Mouse (Mus musculus): Measurements from ENCODE around the gene Borcs5. TPM values are rescaled to one million over a fixed set of nuclear protein-coding genes. Genes with fewer than 3 reads are reported as not detected.

Borcs5 gene
- polyA plus RNA-seq, 1 experiment from 2014 or later = 17.2 TPM

DNA sequence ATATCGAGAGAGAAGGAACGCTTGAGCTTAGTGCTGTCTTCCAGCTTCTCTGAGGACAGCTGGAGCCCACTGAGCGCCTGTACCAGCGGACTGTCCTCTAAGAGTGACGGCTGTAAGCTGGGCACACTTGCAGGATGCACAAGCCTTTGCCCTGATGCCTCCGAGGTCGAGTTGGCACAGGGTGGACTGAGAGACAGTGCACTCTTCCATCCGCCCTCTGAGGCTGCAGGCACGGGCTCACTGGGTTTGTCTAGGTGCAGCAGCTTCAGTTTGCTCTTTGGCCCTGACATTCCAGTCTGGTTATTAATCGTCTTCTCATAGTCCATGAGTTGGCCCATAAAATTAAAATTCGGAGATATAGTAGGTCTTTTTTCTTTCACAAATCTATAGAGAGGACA lies 79.4 kb downstream of the Borcs5 start:
- H3K4me2 ChIP-seq (ENCODE audit: low read length) = no peak overlapping the region
- H3K27me3 ChIP-seq (ENCODE audit: control insufficient read depth, insufficient read depth, low read length) = no peaks in the 10 kb centered on the region
- peaks cover 80% of the 10 kb centered on the region for H3K36me3 ChIP-seq (ENCODE audit: control insufficient read depth, insufficient read depth, low read length)
- peaks cover 4 to 23% of the 10 kb centered on the region in 2 experiments for H3K4me1 ChIP-seq (ENCODE audit: control insufficient read depth in 2 of 2, insufficient read depth in 2 of 2, low read length in 2 of 2)
- H3K27ac ChIP-seq (replicated peaks in 1 of 2; ENCODE audit: control insufficient read depth in 1 of 2, insufficient read depth in 1 of 2, low read depth in 2 of 2, low read length in 2 of 2) = no peak overlapping the region
- H3K9me3 ChIP-seq (ENCODE audit: control insufficient read depth, low read length) = no peaks in the 10 kb centered on the region
- no peak overlapping the region for H3K9ac ChIP-seq (ENCODE audit: low read length)
- ATAC-seq (ENCODE audit: insufficient number of reproducible peaks, insufficient read depth, low FRiP score, low read depth) = no peak
- WGBS = 89% methylated on average over 11 of the region's 11 CpGs
- H3K4me3 ChIP-seq (ENCODE audit: control insufficient read depth in 1 of 2, insufficient read depth in 1 of 2, low read depth in 1 of 2, low read length in 2 of 2) = no peak overlapping the region

GRCm38 (mm10) chr6:134719156-134719555 lies 79.8 kb downstream of the Borcs5 start:
- no peak for ATAC-seq (ENCODE audit: insufficient number of reproducible peaks, insufficient read depth, low FRiP score, low read depth)
- Histone ChIP-seq H3K27me3 (ENCODE audit: control insufficient read depth, insufficient read depth, low read length) (no peaks in the 10 kb centered on the region), H3K9me3 (ENCODE audit: control insufficient read depth, low read length) (no peaks in the 10 kb centered on the region), H3K4me2 (ENCODE audit: low read length) (no peak overlapping the region), H3K4me1 (ENCODE audit: control insufficient read depth in 2 of 2, insufficient read depth in 2 of 2, low read length in 2 of 2) (peaks cover 4 to 23% of the 10 kb centered on the region in 2 experiments), H3K27ac (replicated peaks in 1 of 2; ENCODE audit: control insufficient read depth in 1 of 2, insufficient read depth in 1 of 2, low read depth in 2 of 2, low read length in 2 of 2) (no peak overlapping the region), H3K4me3 (ENCODE audit: control insufficient read depth in 1 of 2, insufficient read depth in 1 of 2, low read depth in 1 of 2, low read length in 2 of 2) (no peak overlapping the region), H3K9ac (ENCODE audit: low read length) (no peak overlapping the region), H3K36me3 (ENCODE audit: control insufficient read depth, insufficient read depth, low read length) (peaks cover 85% of the 10 kb centered on the region)
- 87% methylated on average over 5 of the region's 5 CpGs for WGBS

- no peak overlapping the region for H3K4me3 ChIP-seq (ENCODE audit: control insufficient read depth in 1 of 2, insufficient read depth in 1 of 2, low read depth in 1 of 2, low read length in 2 of 2)
- peaks cover 89% of the 10 kb centered on the region for H3K36me3 ChIP-seq (ENCODE audit: control insufficient read depth, insufficient read depth, low read length)
- no peaks in the 10 kb centered on the region for H3K9me3 ChIP-seq (ENCODE audit: control insufficient read depth, low read length)
- H3K9ac ChIP-seq (ENCODE audit: low read length) = no peak overlapping the region
- WGBS = 62% methylated on average over 5 of the region's 5 CpGs
- no peaks in the 10 kb centered on the region for H3K27me3 ChIP-seq (ENCODE audit: control insufficient read depth, insufficient read depth, low read length)
- peaks cover 4 to 23% of the 10 kb centered on the region in 2 experiments for H3K4me1 ChIP-seq (ENCODE audit: control insufficient read depth in 2 of 2, insufficient read depth in 2 of 2, low read length in 2 of 2)
- no peak overlapping the region for H3K27ac ChIP-seq (replicated peaks in 1 of 2; ENCODE audit: control insufficient read depth in 1 of 2, insufficient read depth in 1 of 2, low read depth in 2 of 2, low read length in 2 of 2)
- ATAC-seq (ENCODE audit: insufficient number of reproducible peaks, insufficient read depth, low FRiP score, low read depth) = no peak
- H3K4me2 ChIP-seq (ENCODE audit: low read length) = no peak overlapping the region
These were observed 80.8 kb downstream of the Borcs5 start for GRCm38 (mm10) chr6:134720150-134720549.

- no peak overlapping the region for H3K27ac ChIP-seq (replicated peaks in 1 of 2; ENCODE audit: control insufficient read depth in 1 of 2, insufficient read depth in 1 of 2, low read depth in 2 of 2, low read length in 2 of 2)
- no peak overlapping the region for H3K4me2 ChIP-seq (ENCODE audit: low read length)
- H3K4me1 ChIP-seq (ENCODE audit: control insufficient read depth in 2 of 2, insufficient read depth in 2 of 2, low read length in 2 of 2) = peaks cover 2 to 13% of the 10 kb centered on the region in 2 experiments; a peak in 3 of 4 replicates
- H3K9me3 ChIP-seq (ENCODE audit: control insufficient read depth, low read length) = no peaks in the 10 kb centered on the region
- ATAC-seq (ENCODE audit: insufficient number of reproducible peaks, insufficient read depth, low FRiP score, low read depth) = no peak
- no peak overlapping the region for H3K9ac ChIP-seq (ENCODE audit: low read length)
- no peak overlapping the region for H3K4me3 ChIP-seq (ENCODE audit: control insufficient read depth in 1 of 2, insufficient read depth in 1 of 2, low read depth in 1 of 2, low read length in 2 of 2)
- WGBS = 86% methylated on average over 6 of the region's 6 CpGs
- no peaks in the 10 kb centered on the region for H3K27me3 ChIP-seq (ENCODE audit: control insufficient read depth, insufficient read depth, low read length)
- H3K36me3 ChIP-seq (ENCODE audit: control insufficient read depth, insufficient read depth, low read length) = peaks cover 90% of the 10 kb centered on the region
These were observed 82.5 kb downstream of the Borcs5 start for GRCm38 (mm10) chr6:134721729-134722269.

DNA sequence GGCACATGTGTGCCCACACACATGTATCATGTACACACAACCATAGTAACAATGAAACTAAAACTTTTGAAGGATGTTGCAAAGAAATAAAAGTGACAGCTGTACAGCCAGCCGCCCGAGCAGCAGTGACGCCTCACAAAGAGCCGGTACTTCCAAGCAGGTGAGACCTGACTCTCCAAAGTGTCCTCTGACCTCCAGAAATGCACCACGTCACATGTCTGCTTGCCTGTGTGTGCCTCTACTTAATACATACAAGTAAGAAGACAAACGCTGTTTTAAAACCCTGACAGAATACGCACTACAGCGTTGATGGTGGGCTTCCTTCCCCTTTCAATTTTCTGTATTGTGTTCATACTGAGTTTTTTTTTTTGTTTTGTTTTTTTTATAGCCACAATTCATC lies 83.6 kb downstream of the Borcs5 start:
- Histone ChIP-seq H3K27ac (replicated peaks in 1 of 2; ENCODE audit: control insufficient read depth in 1 of 2, insufficient read depth in 1 of 2, low read depth in 2 of 2, low read length in 2 of 2) (no peak overlapping the region), H3K9ac (ENCODE audit: low read length) (no peak overlapping the region), H3K27me3 (ENCODE audit: control insufficient read depth, insufficient read depth, low read length) (no peaks in the 10 kb centered on the region), H3K4me3 (ENCODE audit: control insufficient read depth in 1 of 2, insufficient read depth in 1 of 2, low read depth in 1 of 2, low read length in 2 of 2) (no peak overlapping the region), H3K4me1 (ENCODE audit: control insufficient read depth in 2 of 2, insufficient read depth in 2 of 2, low read length in 2 of 2) (peaks cover 0 to 10% of the 10 kb centered on the region in 2 experiments; a peak in 2 of 4 replicates), H3K4me2 (ENCODE audit: low read length) (no peak overlapping the region), H3K36me3 (ENCODE audit: control insufficient read depth, insufficient read depth, low read length) (peaks cover 88% of the 10 kb centered on the region), H3K9me3 (ENCODE audit: control insufficient read depth, low read length) (no peaks in the 10 kb centered on the region)
- WGBS = 91% methylated on average over 8 of the region's 8 CpGs
- no peak for ATAC-seq (ENCODE audit: insufficient number of reproducible peaks, insufficient read depth, low FRiP score, low read depth)

GRCm38 (mm10) chr6:134723326-134723725 lies 84.0 kb downstream of the Borcs5 start:
- H3K9me3 ChIP-seq (ENCODE audit: control insufficient read depth, low read length) = no peaks in the 10 kb centered on the region
- H3K4me2 ChIP-seq (ENCODE audit: low read length) = no peak overlapping the region
- peaks cover 88% of the 10 kb centered on the region for H3K36me3 ChIP-seq (ENCODE audit: control insufficient read depth, insufficient read depth, low read length)
- no peak overlapping the region for H3K9ac ChIP-seq (ENCODE audit: low read length)
- H3K27me3 ChIP-seq (ENCODE audit: control insufficient read depth, insufficient read depth, low read length) = no peaks in the 10 kb centered on the region
- H3K4me3 ChIP-seq (ENCODE audit: control insufficient read depth in 1 of 2, insufficient read depth in 1 of 2, low read depth in 1 of 2, low read length in 2 of 2) = no peak overlapping the region
- peaks cover 0 to 7% of the 10 kb centered on the region in 2 experiments; a peak in 2 of 4 replicates for H3K4me1 ChIP-seq (ENCODE audit: control insufficient read depth in 2 of 2, insufficient read depth in 2 of 2, low read length in 2 of 2)
- 97% methylated on average over 7 of the region's 7 CpGs for WGBS
- ATAC-seq (ENCODE audit: insufficient number of reproducible peaks, insufficient read depth, low FRiP score, low read depth) = no peak
- no peak overlapping the region for H3K27ac ChIP-seq (replicated peaks in 1 of 2; ENCODE audit: control insufficient read depth in 1 of 2, insufficient read depth in 1 of 2, low read depth in 2 of 2, low read length in 2 of 2)

GRCm38 (mm10) chr6:134723833-134724553 lies 84.7 kb downstream of the Borcs5 start:
- Histone ChIP-seq H3K27me3 (ENCODE audit: control insufficient read depth, insufficient read depth, low read length) (no peaks in the 10 kb centered on the region), H3K4me1 (ENCODE audit: control insufficient read depth in 2 of 2, insufficient read depth in 2 of 2, low read length in 2 of 2) (peaks cover 0 to 5% of the 10 kb centered on the region in 2 experiments; a peak in 1 of 4 replicates), H3K9me3 (ENCODE audit: control insufficient read depth, low read length) (no peaks in the 10 kb centered on the region), H3K36me3 (ENCODE audit: control insufficient read depth, insufficient read depth, low read length) (peaks cover 86% of the 10 kb centered on the region), H3K4me2 (ENCODE audit: low read length) (no peak overlapping the region), H3K27ac (replicated peaks in 1 of 2; ENCODE audit: control insufficient read depth in 1 of 2, insufficient read depth in 1 of 2, low read depth in 2 of 2, low read length in 2 of 2) (no peak overlapping the region), H3K4me3 (ENCODE audit: control insufficient read depth in 1 of 2, insufficient read depth in 1 of 2, low read depth in 1 of 2, low read length in 2 of 2) (no peak overlapping the region), H3K9ac (ENCODE audit: low read length) (no peak overlapping the region)
- ATAC-seq (ENCODE audit: insufficient number of reproducible peaks, insufficient read depth, low FRiP score, low read depth) = no peak
- 81% methylated on average over 9 of the region's 9 CpGs for WGBS

Measured in heart, embryonic 14.5 days (tissue).